Mouse (Mus musculus) left cerebral cortex, postnatal 36 days (tissue): Measurements from ENCODE around the gene Klf7. TPM values are rescaled to one million over a fixed set of nuclear protein-coding genes. Genes with fewer than 3 reads are reported as not detected.

Experiments
- DNase-seq, 2 experiments: peaks; one replicate each; pipeline ENCODE4 v3.0.0; 2021 to 2022; ENCODE audit warnings: low spot score in 2 of 2, mixed read lengths in 1 of 2
- intact Hi-C: fragments of 180-260 bp; cut with DNase I; formaldehyde crosslinking; loops from one replicate; pipeline ENCODE4 v1.15.1; 2025
- total RNA-seq, 2 experiments: library from RNA; stranded (reverse); gene quantifications; 2 replicates each; pipeline ENCODE4 v1.2.3; 2021

Klf7 gene
- total RNA-seq, 2 experiments from 2014 or later, result 39.8 to 45.0 TPM

GRCm38 (mm10) chr1:64078747-64079211 is 43.3 kb downstream of the Klf7 start:
- no peak for DNase-seq
- intact Hi-C loops, result no loop called here

DNA sequence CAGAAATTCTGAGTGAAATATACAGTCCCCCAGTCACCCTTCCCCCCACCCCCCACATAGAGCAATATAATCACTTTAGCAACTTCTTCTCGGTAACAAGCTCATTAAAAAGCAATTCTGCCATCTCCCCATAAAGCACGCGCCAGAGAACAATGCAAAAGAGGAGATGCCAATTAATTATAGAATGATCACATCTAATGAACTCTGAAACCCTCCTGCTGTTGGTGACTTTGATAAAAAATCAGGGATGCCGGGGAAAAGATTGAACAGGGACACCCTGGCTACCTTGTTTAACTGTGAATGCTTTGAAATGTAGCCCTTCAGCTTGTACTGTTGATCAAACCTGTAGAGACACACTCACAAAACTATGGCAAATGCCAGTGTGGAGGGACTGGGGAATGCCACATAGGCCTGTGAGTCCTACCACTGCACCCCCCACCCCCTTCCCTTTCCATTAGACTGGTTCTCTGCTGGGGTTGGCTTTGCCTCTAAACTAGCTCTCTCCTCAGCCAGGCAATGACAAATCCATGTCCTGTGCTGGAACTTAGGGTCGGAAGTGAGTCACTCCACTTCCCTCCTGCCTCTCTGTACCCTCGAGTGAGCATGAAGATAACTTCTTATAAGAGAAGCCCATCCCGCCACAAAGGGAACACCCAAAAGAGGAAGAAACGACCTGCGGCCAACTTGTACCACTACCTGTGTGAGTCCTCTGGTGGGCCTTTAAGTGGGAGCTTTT is 43.9 kb downstream of the Klf7 start:
- intact Hi-C loops, result no loop called here

DNA sequence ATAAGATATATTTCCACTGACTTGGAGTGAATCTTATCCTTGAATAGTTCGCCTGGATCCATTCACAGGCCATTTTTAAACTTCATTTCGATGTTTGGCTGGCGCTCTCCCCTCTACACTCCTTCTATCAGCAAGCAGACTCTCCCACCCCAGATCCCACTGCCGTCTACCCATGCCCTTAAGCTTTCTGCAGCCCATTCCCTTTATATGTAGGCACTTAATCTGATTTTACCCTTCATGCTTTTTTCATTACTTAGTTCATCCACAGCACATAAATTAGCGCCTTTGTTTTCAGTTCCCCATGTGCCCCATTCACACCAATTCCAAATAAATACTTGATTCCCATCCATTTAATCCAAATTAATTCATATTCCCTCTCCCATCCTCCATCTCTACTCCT is 48.0 kb downstream of the Klf7 start:
- no peak for DNase-seq
- intact Hi-C loops, result no loop called here

More for the DNA sequence above, 43.9 kb downstream of the Klf7 start:
- no peak for DNase-seq

GRCm38 (mm10) chr1:64070947-64071346 is 51.1 kb downstream of the Klf7 start:
- DNase-seq, result no peak
- intact Hi-C loops, result no loop called here

- peak in 1 of 2 experiments; percentile 48 for DNase-seq
- intact Hi-C loops, result loop anchor here (5.0 kb wide), 1 partner anchor 56 kb away; the partner anchor contains the start of gene Klf7
Measured at GRCm38 (mm10) chr1:64066320-64067254, 55.5 kb downstream of the Klf7 start.

GRCm38 (mm10) chr1:64061488-64061887 is 60.6 kb downstream of the Klf7 start:
- no peak for DNase-seq
- intact Hi-C loops, result no loop called here

GRCm38 (mm10) chr1:64060699-64061454 is 61.2 kb downstream of the Klf7 start:
- intact Hi-C loops, result no loop called here
- no peak for DNase-seq

DNA sequence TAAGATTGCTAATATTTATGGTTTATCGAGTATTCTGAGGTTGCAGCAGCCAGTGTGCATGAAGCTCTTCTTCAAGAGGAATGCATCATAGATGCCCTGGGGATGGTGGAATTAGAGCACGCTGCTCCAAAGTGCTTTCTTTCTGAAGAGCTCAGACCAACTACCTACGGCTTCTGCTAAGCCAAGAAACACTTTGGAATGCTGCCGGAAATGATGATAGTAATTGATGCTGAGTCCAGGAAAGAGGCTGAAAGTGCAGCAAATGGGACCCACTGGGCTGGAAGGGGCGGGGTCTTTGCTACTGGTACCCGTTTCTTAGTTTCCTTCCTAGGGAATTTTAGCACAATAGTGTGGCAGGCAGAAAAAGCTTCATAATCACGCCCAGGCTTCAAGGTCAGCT is 62.0 kb downstream of the Klf7 start:
- intact Hi-C loops, result no loop called here
- no peak for DNase-seq

GRCm38 (mm10) chr1:64056541-64056940 is 65.5 kb downstream of the Klf7 start:
- intact Hi-C loops, result no loop called here
- no peak for DNase-seq

- DNase-seq, result peak; percentile 65 to 67
- intact Hi-C loops, result no loop called here
Measured at GRCm38 (mm10) chr1:64055978-64056377, 66.1 kb downstream of the Klf7 start.

DNA sequence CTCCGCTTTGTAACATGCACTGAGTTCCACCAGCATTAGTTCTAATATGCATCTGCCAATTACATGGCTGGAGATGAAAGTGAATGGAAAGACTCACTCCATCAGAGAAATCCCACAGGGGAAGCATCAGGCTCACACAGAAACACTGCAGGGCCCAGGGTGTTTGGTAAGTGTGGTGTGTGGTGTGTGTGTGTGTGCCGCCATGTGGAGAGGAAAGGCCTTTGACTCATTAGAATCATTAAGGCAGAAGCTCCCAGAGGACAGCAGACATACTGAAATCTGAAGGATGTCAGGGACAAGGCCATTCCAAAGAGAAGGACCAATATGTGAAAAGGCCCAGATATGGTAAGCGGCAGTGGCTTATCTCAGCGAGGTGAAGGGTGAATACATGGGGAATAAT is 66.9 kb downstream of the Klf7 start:
- intact Hi-C loops, result no loop called here
- no peak for DNase-seq

DNA sequence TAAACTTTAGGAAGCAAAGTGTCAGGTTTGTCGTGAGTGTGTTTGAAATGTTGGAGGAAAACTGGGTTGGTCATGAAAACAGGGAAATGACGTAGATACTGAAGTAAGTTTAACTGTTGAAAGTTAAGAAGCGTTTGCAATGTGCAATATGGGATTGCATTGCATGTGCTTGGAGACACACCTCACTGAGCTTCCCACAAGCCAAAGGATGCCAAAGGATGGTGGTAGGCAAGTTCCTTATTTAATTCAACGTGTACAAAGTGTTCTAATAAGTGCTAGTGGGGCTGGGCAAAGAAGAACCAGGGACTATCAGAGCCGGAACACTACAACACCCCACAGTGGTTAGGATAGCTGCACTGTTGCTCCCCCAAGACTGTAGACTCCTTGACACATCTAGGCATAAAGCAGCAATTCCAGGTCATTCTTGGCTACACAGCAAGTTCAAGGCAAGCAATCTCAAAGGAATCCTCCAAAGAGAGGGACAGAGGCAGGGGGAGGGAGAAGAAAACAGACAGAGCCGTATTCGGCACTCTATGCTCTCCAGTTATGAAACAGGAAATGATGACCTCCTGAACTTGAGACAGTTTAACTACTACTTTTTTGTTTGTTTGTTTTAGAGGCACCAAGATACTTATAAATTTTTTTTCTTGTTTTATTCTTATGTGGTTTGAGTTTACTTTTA is 69.9 kb downstream of the Klf7 start:
- DNase-seq, result no peak
- intact Hi-C loops, result no loop called here

DNA sequence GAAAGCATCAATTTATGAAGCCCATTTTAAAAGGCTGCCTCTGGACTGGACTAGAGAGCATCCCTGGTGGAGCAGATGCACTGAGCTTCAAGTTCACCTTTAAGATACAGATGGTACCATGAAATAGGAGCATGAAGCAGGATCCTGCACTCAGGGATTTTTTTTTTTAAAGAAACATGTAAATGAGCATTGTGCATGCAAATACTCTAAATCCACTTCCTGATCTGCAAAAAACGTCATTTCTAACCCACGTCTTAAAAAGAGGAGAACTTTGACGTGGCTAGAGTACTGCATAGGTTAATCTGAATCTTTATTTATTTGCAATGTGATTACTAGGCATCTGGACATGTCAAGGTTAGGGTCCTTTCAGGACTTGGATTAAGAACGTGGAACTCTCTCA is 73.5 kb downstream of the Klf7 start:
- intact Hi-C loops, result no loop called here
- no peak for DNase-seq

GRCm38 (mm10) chr1:64046802-64047156 is 75.3 kb downstream of the Klf7 start:
- intact Hi-C loops, result no loop called here
- DNase-seq, result no peak

GRCm38 (mm10) chr1:64046087-64046801 is 75.8 kb downstream of the Klf7 start:
- intact Hi-C loops, result no loop called here
- DNase-seq, result no peak

- DNase-seq, result no peak
- intact Hi-C loops, result no loop called here
Measured at GRCm38 (mm10) chr1:64044577-64044976, 77.5 kb downstream of the Klf7 start.

DNA sequence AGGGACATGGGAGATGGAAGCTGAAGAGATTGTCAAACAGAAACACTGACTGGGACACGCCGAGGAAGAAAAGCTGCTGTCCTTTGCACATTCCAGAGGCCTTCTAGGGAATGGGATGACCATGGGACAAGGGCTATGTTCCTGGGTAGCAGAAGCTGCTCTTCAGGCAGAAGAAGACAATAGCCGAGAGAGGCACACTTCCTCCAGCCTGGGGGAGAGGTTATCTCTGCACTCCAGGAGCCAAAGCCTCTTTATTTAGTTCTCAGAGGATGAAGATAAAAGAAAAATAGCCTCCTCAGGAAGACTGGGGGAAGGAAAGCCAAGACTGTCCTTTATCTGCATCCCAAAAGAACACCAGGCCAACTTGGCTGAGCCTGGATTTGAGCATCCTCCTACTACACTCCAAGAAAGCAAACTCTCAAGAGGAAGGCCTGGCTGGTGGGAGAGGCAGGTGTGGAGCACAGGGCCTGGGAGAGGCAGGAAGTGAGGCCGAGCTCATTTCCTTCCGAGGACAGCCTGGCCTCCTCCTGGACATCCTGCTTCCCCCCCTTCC is 81.2 kb downstream of the Klf7 start:
- intact Hi-C loops, result no loop called here
- no peak for DNase-seq

GRCm38 (mm10) chr1:64040061-64040686 is 81.9 kb downstream of the Klf7 start:
- intact Hi-C loops, result no loop called here
- DNase-seq, result no peak
